Mouse (Mus musculus) G1E (cell line): Measurements from ENCODE around the gene Zfp593.

ENCODE experiments used
- CTCF ChIP-seq: IDR thresholded peaks from 2 replicates; pipeline ENCODE4 v1.5.1; 2012; ENCODE audit warnings: low read depth, low read length, inconsistent platforms, mixed read lengths
- GATA1 ChIP-seq: IDR thresholded peaks from 2 replicates; pipeline ENCODE4 v1.6.1; 2012; ENCODE audit warnings: borderline replicate concordance, low read length, inconsistent platforms, mixed read lengths
- GATA2 ChIP-seq: IDR thresholded peaks from 2 replicates; pipeline ENCODE4 v1.6.1; 2012; ENCODE audit warnings: low read depth, low read length, inconsistent platforms, borderline replicate concordance
- POLR2AphosphoS5 ChIP-seq: IDR thresholded peaks from 2 replicates; pipeline ENCODE4 v1.6.1; 2012; ENCODE audit warnings: low read depth, low read length, inconsistent platforms; ENCODE audit not compliant: insufficient replicate concordance

GRCm38 (mm10) chr4:134246719-134247258 lies 1.4 kb upstream of the Zfp593 start, which contains the start of gene Gm30191:
- no peak for TF ChIP-seq CTCF
- TF ChIP-seq GATA1 = no peak
- no peak for TF ChIP-seq GATA2
- TF ChIP-seq POLR2AphosphoS5 = no peak
